Mouse (Mus musculus) heart, embryonic 14.5 days (tissue): ENCODE results near the gene Gm49368. TPM values are rescaled to one million over a fixed set of nuclear protein-coding genes. Genes with fewer than 3 reads are reported as not detected.
"Not testable (repeated sequence)": the region's sequence is repeated elsewhere in the genome, so short reads cannot be mapped to it uniquely, and the experiment has no call there.

ENCODE experiments used
- ATAC-seq: fragments of 200-750 bp; cut with Nextera tagmentation; 2 replicates; pipeline ENCODE4 v1.8.0; 2017; ENCODE audit warnings: low read depth, moderate TSS enrichment; ENCODE audit not compliant: insufficient number of reproducible peaks, insufficient read depth, low FRiP score
- H3K27ac ChIP-seq, 2 experiments: fragments of 200-500 bp in 1 of 2; fragments of 300-500 bp in 1 of 2; sonication (generic) in 1 of 2; replicated peaks in 1 of 2; 2 replicates each; pipeline ENCODE4 v1.5.1; 2012 to 2014; ENCODE audit warnings: low read depth in 2 of 2, low read length in 2 of 2, control low read depth in 1 of 2, mild to moderate bottlenecking in 1 of 2, mixed read lengths in 1 of 2; ENCODE audit not compliant: control insufficient read depth in 1 of 2, insufficient read depth in 1 of 2
- H3K27me3 ChIP-seq: fragments of 300-500 bp; sonication (generic); 2 replicates; pipeline ENCODE4 v1.6.1; 2014; ENCODE audit warnings: mild to moderate bottlenecking, low read length, control low read depth; ENCODE audit not compliant: control insufficient read depth, insufficient read depth
- H3K36me3 ChIP-seq: fragments of 300-500 bp; sonication (generic); 2 replicates; pipeline ENCODE4 v1.6.1; 2014; ENCODE audit warnings: mild to moderate bottlenecking, control low read depth, low read length, mixed read lengths; ENCODE audit not compliant: control insufficient read depth, insufficient read depth
- H3K4me1 ChIP-seq, 2 experiments: fragments of 200-500 bp in 1 of 2; fragments of 300-500 bp in 1 of 2; sonication (generic) in 1 of 2; 2 replicates each; pipeline ENCODE4 v1.6.1; 2012 to 2014; ENCODE audit warnings: low read length in 2 of 2, control low read depth in 1 of 2, mixed read lengths in 1 of 2; ENCODE audit not compliant: control insufficient read depth in 2 of 2, insufficient read depth in 2 of 2
- H3K4me2 ChIP-seq: fragments of 300-500 bp; sonication (generic); 2 replicates; pipeline ENCODE4 v1.6.1; 2014; ENCODE audit warnings: mild to moderate bottlenecking, low read length
- H3K4me3 ChIP-seq, 2 experiments: fragments of 200-500 bp in 1 of 2; fragments of 300-500 bp in 1 of 2; sonication (generic) in 1 of 2; 2 replicates each; pipeline ENCODE4 v1.5.1; 2012 to 2014; ENCODE audit warnings: low read length in 2 of 2, mild to moderate bottlenecking in 2 of 2, control low read depth in 1 of 2, low read depth in 1 of 2, moderate library complexity in 1 of 2; ENCODE audit not compliant: control insufficient read depth in 1 of 2, insufficient read depth in 1 of 2
- H3K9ac ChIP-seq: fragments of 300-500 bp; sonication (generic); 2 replicates; pipeline ENCODE4 v1.6.1; 2014; ENCODE audit warnings: mild to moderate bottlenecking, low read length
- H3K9me3 ChIP-seq: fragments of 300-500 bp; sonication (generic); 2 replicates; pipeline ENCODE4 v1.6.1; 2016; ENCODE audit warnings: low read length, control low read depth; ENCODE audit not compliant: control insufficient read depth
- WGBS: fragments of 180-500 bp; shearing (Covaris S2); extraction: QIAGEN DNeasy Blood & Tissue Kit; methylation state at CpG from one replicate; pipeline ENCODE4 v1.1.7; 2014; 5-methylcytosine and 5-hydroxymethylcytosine counted together
- polyA plus RNA-seq: library from polyadenylated mRNA; unstranded; fragments of >200 nt; fragmentation: Nextera tagmentation; extraction: Ambion mirVana; gene quantifications from 2 replicates; pipeline ENCODE4 v1.2.1, GENCODE M21; 2014

Gene Gm49368
- polyA plus RNA-seq, 1 experiment from 2014 or later = not detected

GRCm38 (mm10) chr7:128042161-128042820 is 20.2 kb upstream of the Gm49368 start:
- not testable (repeated sequence) for H3K4me2 ChIP-seq, H3K27ac ChIP-seq, H3K4me1 ChIP-seq, H3K4me3 ChIP-seq, H3K9ac ChIP-seq, H3K27me3 ChIP-seq, H3K9me3 ChIP-seq, H3K36me3 ChIP-seq, ATAC-seq
- WGBS = 73% methylated on average over 15 of the region's 15 CpGs

- no peak overlapping the region for H3K27ac ChIP-seq
- H3K4me2 ChIP-seq = no peak overlapping the region
- H3K9ac ChIP-seq = no peak overlapping the region
- no peak for ATAC-seq
- H3K4me1 ChIP-seq = no peaks in the 10 kb centered on the region
- H3K36me3 ChIP-seq = no peaks in the 10 kb centered on the region
- H3K27me3 ChIP-seq = no peaks in the 10 kb centered on the region
- WGBS = 66% methylated on average over 4 of the region's 4 CpGs
- H3K9me3 ChIP-seq = no peaks in the 10 kb centered on the region
- no peak overlapping the region for H3K4me3 ChIP-seq
These were observed 18.2 kb upstream of the Gm49368 start for GRCm38 (mm10) chr7:128044142-128044785.

- no peak overlapping the region for H3K27ac ChIP-seq
- no peak overlapping the region for H3K4me2 ChIP-seq
- no peaks in the 10 kb centered on the region for H3K4me1 ChIP-seq
- no peaks in the 10 kb centered on the region for H3K9me3 ChIP-seq
- H3K27me3 ChIP-seq = no peaks in the 10 kb centered on the region
- H3K4me3 ChIP-seq = no peak overlapping the region
- no peak overlapping the region for H3K9ac ChIP-seq
- 20% methylated on average over 2 of the region's 2 CpGs for WGBS
- no peaks in the 10 kb centered on the region for H3K36me3 ChIP-seq
- ATAC-seq = no peak
These were observed 16.8 kb upstream of the Gm49368 start for GRCm38 (mm10) chr7:128045640-128046039.

GRCm38 (mm10) chr7:128048819-128049218 is 13.7 kb upstream of the Gm49368 start:
- Histone ChIP-seq H3K4me3 (no peak overlapping the region), H3K4me1 (no peaks in the 10 kb centered on the region), H3K9ac (no peak overlapping the region), H3K4me2 (no peak overlapping the region), H3K36me3 (no peaks in the 10 kb centered on the region), H3K9me3 (no peaks in the 10 kb centered on the region), H3K27ac (no peak overlapping the region), H3K27me3 (no peaks in the 10 kb centered on the region)
- 85% methylated on average over 4 of the region's 4 CpGs for WGBS
- no peak for ATAC-seq

DNA sequence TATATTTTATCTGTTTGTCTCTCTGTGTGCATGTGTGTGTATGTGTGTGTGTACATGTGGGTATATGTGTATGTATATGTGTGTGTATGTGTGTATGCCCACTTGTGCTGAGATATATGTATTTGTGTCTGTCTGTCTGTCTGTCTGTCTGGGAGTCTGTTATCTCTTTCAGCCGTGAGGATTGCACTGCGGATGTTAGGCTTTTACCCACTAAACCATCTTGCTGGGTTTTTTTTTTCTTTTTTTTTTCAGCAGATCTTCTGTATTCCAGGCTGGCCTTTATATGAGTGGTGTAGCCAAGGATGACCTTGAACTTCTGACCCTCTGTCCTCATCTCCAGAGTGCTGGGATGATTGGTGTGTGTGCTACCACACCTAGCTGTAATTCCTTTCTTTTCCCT is 13.2 kb upstream of the Gm49368 start:
- no peaks in the 10 kb centered on the region for H3K36me3 ChIP-seq
- H3K4me1 ChIP-seq = no peaks in the 10 kb centered on the region
- H3K4me2 ChIP-seq = no peak overlapping the region
- no peak for ATAC-seq
- H3K27ac ChIP-seq = no peak overlapping the region
- H3K9ac ChIP-seq = no peak overlapping the region
- H3K9me3 ChIP-seq = no peaks in the 10 kb centered on the region
- H3K27me3 ChIP-seq = no peaks in the 10 kb centered on the region
- no peak overlapping the region for H3K4me3 ChIP-seq
- WGBS = 83% methylated on average over 2 of the region's 2 CpGs

- no peak overlapping the region for H3K9ac ChIP-seq
- ATAC-seq = no peak
- H3K4me2 ChIP-seq = no peak overlapping the region
- H3K9me3 ChIP-seq = no peaks in the 10 kb centered on the region
- H3K27ac ChIP-seq = no peak overlapping the region
- no peaks in the 10 kb centered on the region for H3K36me3 ChIP-seq
- H3K4me3 ChIP-seq = no peak overlapping the region
- H3K4me1 ChIP-seq = no peaks in the 10 kb centered on the region
- H3K27me3 ChIP-seq = no peaks in the 10 kb centered on the region
- 59% methylated on average over 4 of the region's 4 CpGs for WGBS
These were observed 11.7 kb upstream of the Gm49368 start for GRCm38 (mm10) chr7:128050739-128051138.

DNA sequence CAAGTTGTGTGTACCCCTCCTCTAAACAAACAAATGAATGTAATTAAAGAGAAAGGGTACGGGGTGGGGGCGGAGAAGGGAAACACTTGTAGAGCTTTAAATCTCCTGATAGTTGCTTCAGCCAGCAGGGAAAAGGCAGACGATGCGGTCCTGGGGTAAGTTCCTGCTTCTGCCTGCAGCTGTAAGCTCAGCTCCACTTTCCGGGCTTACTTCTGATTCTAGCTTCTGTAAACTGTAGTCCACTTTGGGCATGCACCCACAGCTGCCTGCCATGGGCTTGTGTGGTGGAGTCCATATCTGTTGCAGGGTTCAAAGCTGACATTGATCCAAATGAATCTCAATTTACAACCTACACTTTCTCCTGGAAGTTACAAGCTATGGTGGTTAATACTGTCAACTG is 9.4 kb upstream of the Gm49368 start:
- Histone ChIP-seq H3K4me2 (no peak overlapping the region), H3K9me3 (no peaks in the 10 kb centered on the region), H3K4me1 (no peaks in the 10 kb centered on the region), H3K27ac (no peak overlapping the region), H3K4me3 (no peak overlapping the region), H3K27me3 (no peaks in the 10 kb centered on the region), H3K9ac (no peak overlapping the region), H3K36me3 (no peaks in the 10 kb centered on the region)
- no peak for ATAC-seq
- WGBS = 73% methylated on average over 5 of the region's 5 CpGs
